Mouse (Mus musculus): Measurements from ENCODE around the gene Arf1. TPM values are rescaled to one million over a fixed set of nuclear protein-coding genes. Genes with fewer than 3 reads are reported as not detected.
A peak's percentile ranks its signal among the peaks of the same experiment; 100 is the strongest.
"Not testable (repeated sequence)": the region's sequence is repeated elsewhere in the genome, so short reads cannot be mapped to it uniquely, and the experiment has no call there.

Arf1 gene
- polyA plus RNA-seq, 1 experiment from 2014 or later: 583 TPM

GRCm38 (mm10) chr11:59219064-59219463 lies 9.0 kb downstream of the Arf1 start:
- no peak for ATAC-seq (ENCODE audit: low FRiP score)
- Histone ChIP-seq H3K9me3 (ENCODE audit: control insufficient read depth, low read length) (no peaks in the 10 kb centered on the region), H3K9ac (ENCODE audit: low read length) (no peak overlapping the region), H3K4me2 (no peak overlapping the region), H3K36me3 (ENCODE audit: control insufficient read depth, insufficient read depth, low read length) (0 out of 2 replicates have a peak, but pooled peaks cover 2% of the 10 kb centered on the region), H3K27ac (ENCODE audit: low read depth, low read length) (no peak overlapping the region), H3K27me3 (ENCODE audit: control insufficient read depth, insufficient read depth, low read length) (no peaks in the 10 kb centered on the region), H3K4me3 (ENCODE audit: low read depth, low read length) (no peak overlapping the region), H3K4me1 (ENCODE audit: control insufficient read depth, insufficient read depth, low read length) (no peaks in the 10 kb centered on the region)
- no peak for DNase-seq (ENCODE audit: low spot score, missing footprints)

- Histone ChIP-seq H3K9me3 (ENCODE audit: control insufficient read depth, low read length) (no peaks in the 10 kb centered on the region), H3K27me3 (ENCODE audit: control insufficient read depth, insufficient read depth, low read length) (no peaks in the 10 kb centered on the region), H3K4me1 (ENCODE audit: control insufficient read depth, insufficient read depth, low read length) (no peaks in the 10 kb centered on the region), H3K4me3 (ENCODE audit: low read depth, low read length) (no peak overlapping the region), H3K4me2 (no peak overlapping the region), H3K9ac (ENCODE audit: low read length) (no peak overlapping the region), H3K36me3 (ENCODE audit: control insufficient read depth, insufficient read depth, low read length) (0 out of 2 replicates have a peak, but pooled peaks cover 2% of the 10 kb centered on the region), H3K27ac (ENCODE audit: low read depth, low read length) (no peak overlapping the region)
- DNase-seq (ENCODE audit: low spot score, missing footprints) (no peak), ATAC-seq (ENCODE audit: low FRiP score) (no peak)
- 87% methylated on average over 4 of the region's 4 CpGs for WGBS
These were observed 9.6 kb downstream of the Arf1 start for GRCm38 (mm10) chr11:59218389-59218998.

GRCm38 (mm10) chr11:59216955-59217354 lies 11.1 kb downstream of the Arf1 start:
- no peak overlapping the region for H3K4me3 ChIP-seq (ENCODE audit: low read depth, low read length)
- H3K4me1 ChIP-seq (ENCODE audit: control insufficient read depth, insufficient read depth, low read length): no peaks in the 10 kb centered on the region
- WGBS: 91% methylated on average over 3 of the region's 3 CpGs
- no peak overlapping the region for H3K9ac ChIP-seq (ENCODE audit: low read length)
- H3K4me2 ChIP-seq: no peak overlapping the region
- no peak for ATAC-seq (ENCODE audit: low FRiP score)
- H3K27me3 ChIP-seq (ENCODE audit: control insufficient read depth, insufficient read depth, low read length): no peaks in the 10 kb centered on the region
- no peak overlapping the region for H3K27ac ChIP-seq (ENCODE audit: low read depth, low read length)
- no peak for DNase-seq (ENCODE audit: low spot score, missing footprints)
- H3K9me3 ChIP-seq (ENCODE audit: control insufficient read depth, low read length): no peaks in the 10 kb centered on the region
- H3K36me3 ChIP-seq (ENCODE audit: control insufficient read depth, insufficient read depth, low read length): 0 out of 2 replicates have a peak, but pooled peaks cover 2% of the 10 kb centered on the region

- 92% methylated on average over 12 of the region's 12 CpGs for WGBS
- no peak for DNase-seq (ENCODE audit: low spot score, missing footprints)
- no peak overlapping the region for H3K9ac ChIP-seq (ENCODE audit: low read length)
- peaks cover 12% of the 10 kb centered on the region for H3K36me3 ChIP-seq (ENCODE audit: control insufficient read depth, insufficient read depth, low read length)
- H3K4me2 ChIP-seq: no peak overlapping the region
- H3K27me3 ChIP-seq (ENCODE audit: control insufficient read depth, insufficient read depth, low read length): no peaks in the 10 kb centered on the region
- H3K4me3 ChIP-seq (ENCODE audit: low read depth, low read length): no peak overlapping the region
- no peaks in the 10 kb centered on the region for H3K9me3 ChIP-seq (ENCODE audit: control insufficient read depth, low read length)
- H3K27ac ChIP-seq (ENCODE audit: low read depth, low read length): no peak overlapping the region
- peaks cover 14% of the 10 kb centered on the region for H3K4me1 ChIP-seq (ENCODE audit: control insufficient read depth, insufficient read depth, low read length)
- no peak for ATAC-seq (ENCODE audit: low FRiP score)
These were observed 15.1 kb downstream of the Arf1 start for GRCm38 (mm10) chr11:59212892-59213494.

- DNase-seq (ENCODE audit: low spot score, missing footprints); H3K27me3 ChIP-seq (ENCODE audit: control insufficient read depth, insufficient read depth, low read length); H3K27ac ChIP-seq (ENCODE audit: low read depth, low read length); H3K4me2 ChIP-seq; H3K9me3 ChIP-seq (ENCODE audit: control insufficient read depth, low read length); H3K9ac ChIP-seq (ENCODE audit: low read length); ATAC-seq (ENCODE audit: low FRiP score); H3K4me3 ChIP-seq (ENCODE audit: low read depth, low read length): not testable (repeated sequence)
- H3K4me1 ChIP-seq (ENCODE audit: control insufficient read depth, insufficient read depth, low read length): peaks cover 19% of the 10 kb centered on the region
- H3K36me3 ChIP-seq (ENCODE audit: control insufficient read depth, insufficient read depth, low read length): peaks cover 12% of the 10 kb centered on the region
- 88% methylated on average over 12 of the region's 12 CpGs for WGBS
These were observed 15.8 kb downstream of the Arf1 start for GRCm38 (mm10) chr11:59212320-59212719.

- WGBS: 92% methylated on average over 9 of the region's 9 CpGs
- H3K36me3 ChIP-seq (ENCODE audit: control insufficient read depth, insufficient read depth, low read length): peaks cover 12% of the 10 kb centered on the region
- ATAC-seq (ENCODE audit: low FRiP score); H3K27ac ChIP-seq (ENCODE audit: low read depth, low read length); H3K9ac ChIP-seq (ENCODE audit: low read length); H3K4me2 ChIP-seq; H3K27me3 ChIP-seq (ENCODE audit: control insufficient read depth, insufficient read depth, low read length); H3K4me3 ChIP-seq (ENCODE audit: low read depth, low read length); DNase-seq (ENCODE audit: low spot score, missing footprints); H3K9me3 ChIP-seq (ENCODE audit: control insufficient read depth, low read length): not testable (repeated sequence)
- peaks cover 19% of the 10 kb centered on the region for H3K4me1 ChIP-seq (ENCODE audit: control insufficient read depth, insufficient read depth, low read length)
These were observed 16.5 kb downstream of the Arf1 start for GRCm38 (mm10) chr11:59211561-59211960.

- Histone ChIP-seq H3K27ac (ENCODE audit: low read depth, low read length) (no peak overlapping the region), H3K36me3 (ENCODE audit: control insufficient read depth, insufficient read depth, low read length) (peaks cover 14% of the 10 kb centered on the region), H3K27me3 (ENCODE audit: control insufficient read depth, insufficient read depth, low read length) (no peaks in the 10 kb centered on the region), H3K9me3 (ENCODE audit: control insufficient read depth, low read length) (no peaks in the 10 kb centered on the region), H3K9ac (ENCODE audit: low read length) (no peak overlapping the region), H3K4me2 (no peak overlapping the region), H3K4me1 (ENCODE audit: control insufficient read depth, insufficient read depth, low read length) (peaks cover 19% of the 10 kb centered on the region), H3K4me3 (ENCODE audit: low read depth, low read length) (no peak overlapping the region)
- no peak for ATAC-seq (ENCODE audit: low FRiP score)
- peak; percentile 85 for DNase-seq (ENCODE audit: low spot score, missing footprints)
- 91% methylated on average over 4 of the region's 4 CpGs for WGBS
These were observed 18.1 kb downstream of the Arf1 start for GRCm38 (mm10) chr11:59210020-59210419.

- ATAC-seq (ENCODE audit: low FRiP score): no peak
- peak; percentile 81 for DNase-seq (ENCODE audit: low spot score, missing footprints)
- no peaks in the 10 kb centered on the region for H3K27me3 ChIP-seq (ENCODE audit: control insufficient read depth, insufficient read depth, low read length)
- 81% methylated on average over 5 of the region's 5 CpGs for WGBS
- no peak overlapping the region for H3K9ac ChIP-seq (ENCODE audit: low read length)
- H3K4me3 ChIP-seq (ENCODE audit: low read depth, low read length): 0 out of 2 replicates have a peak overlapping the region, but pooled peaks have one; percentile 93
- no peak overlapping the region for H3K27ac ChIP-seq (ENCODE audit: low read depth, low read length)
- no peaks in the 10 kb centered on the region for H3K9me3 ChIP-seq (ENCODE audit: control insufficient read depth, low read length)
- peak overlapping the region; percentile 86 for H3K4me2 ChIP-seq
- H3K36me3 ChIP-seq (ENCODE audit: control insufficient read depth, insufficient read depth, low read length): peaks cover 14% of the 10 kb centered on the region
- peaks cover 19% of the 10 kb centered on the region for H3K4me1 ChIP-seq (ENCODE audit: control insufficient read depth, insufficient read depth, low read length)
These were observed 18.5 kb downstream of the Arf1 start for GRCm38 (mm10) chr11:59209580-59209979.

- peak overlapping the region; percentile 92 for H3K9ac ChIP-seq (ENCODE audit: low read length)
- 0 out of 2 replicates have a peak overlapping the region, but pooled peaks have one; percentile 78 for H3K27ac ChIP-seq (ENCODE audit: low read depth, low read length)
- peaks cover 19% of the 10 kb centered on the region for H3K4me1 ChIP-seq (ENCODE audit: control insufficient read depth, insufficient read depth, low read length)
- H3K36me3 ChIP-seq (ENCODE audit: control insufficient read depth, insufficient read depth, low read length): peaks cover 14% of the 10 kb centered on the region
- no peaks in the 10 kb centered on the region for H3K27me3 ChIP-seq (ENCODE audit: control insufficient read depth, insufficient read depth, low read length)
- H3K9me3 ChIP-seq (ENCODE audit: control insufficient read depth, low read length): no peaks in the 10 kb centered on the region
- H3K4me2 ChIP-seq: peak overlapping the region; percentile 86
- ATAC-seq (ENCODE audit: low FRiP score) (peak; percentile 43), DNase-seq (ENCODE audit: low spot score, missing footprints) (peak; percentile 96)
- WGBS: 10% methylated on average over 18 of the region's 18 CpGs
- H3K4me3 ChIP-seq (ENCODE audit: low read depth, low read length): peak overlapping the region; percentile 93
These were observed 19.0 kb downstream of the Arf1 start for GRCm38 (mm10) chr11:59209003-59209441.
